Mouse (Mus musculus) spleen, embryonic (tissue): ENCODE measurements around the gene Fxyd6.

Source experiments
- CTCF ChIA-PET: fragments of 350-600 bp; sonication (Branson Sonifier 250); formaldehyde crosslinking; loops from one replicate; lab custom pipeline; 2022; lab: Charles Lee

Fxyd6 gene

DNA sequence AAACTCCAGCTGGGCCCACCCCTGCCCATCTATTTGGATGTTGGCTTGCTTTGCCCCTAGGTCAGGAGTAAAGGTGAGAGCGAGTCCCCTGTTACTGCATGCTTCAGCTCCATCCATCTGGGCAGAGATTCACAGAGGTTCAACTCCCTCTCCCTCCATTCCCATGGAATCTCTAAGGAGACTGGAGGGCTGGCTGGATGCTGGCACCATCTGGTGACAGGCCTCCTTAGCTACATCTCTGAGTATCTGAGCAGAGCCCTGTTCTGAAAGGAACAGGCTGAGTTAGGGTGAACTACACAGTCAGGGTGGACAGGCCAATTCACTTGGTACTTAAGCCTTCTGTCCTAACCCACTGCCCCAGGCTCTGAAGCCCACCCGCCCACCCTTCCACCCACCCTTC is 40.6 kb downstream of the Fxyd6 start:
- CTCF ChIA-PET: no interaction called here

DNA sequence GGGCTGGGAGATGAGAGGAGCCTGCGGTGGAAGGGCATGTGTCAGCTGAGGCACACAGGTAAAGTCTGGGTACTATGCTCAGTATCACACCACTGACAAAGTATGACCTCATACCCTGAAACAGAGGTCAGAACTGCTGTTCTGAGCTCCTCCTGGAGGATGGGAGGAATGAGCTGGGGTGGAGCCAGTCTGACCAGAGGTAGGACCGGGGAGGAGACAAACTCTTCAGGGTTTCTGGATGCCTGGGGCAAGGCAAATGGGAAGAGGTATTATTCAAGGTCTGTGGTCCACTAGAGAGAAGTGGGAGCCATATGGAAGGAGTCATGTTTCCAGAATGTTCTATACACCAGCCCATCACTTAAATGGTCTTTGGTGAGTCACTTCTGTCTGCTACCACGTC is 41.1 kb downstream of the Fxyd6 start:
- CTCF ChIA-PET: no interaction called here

DNA sequence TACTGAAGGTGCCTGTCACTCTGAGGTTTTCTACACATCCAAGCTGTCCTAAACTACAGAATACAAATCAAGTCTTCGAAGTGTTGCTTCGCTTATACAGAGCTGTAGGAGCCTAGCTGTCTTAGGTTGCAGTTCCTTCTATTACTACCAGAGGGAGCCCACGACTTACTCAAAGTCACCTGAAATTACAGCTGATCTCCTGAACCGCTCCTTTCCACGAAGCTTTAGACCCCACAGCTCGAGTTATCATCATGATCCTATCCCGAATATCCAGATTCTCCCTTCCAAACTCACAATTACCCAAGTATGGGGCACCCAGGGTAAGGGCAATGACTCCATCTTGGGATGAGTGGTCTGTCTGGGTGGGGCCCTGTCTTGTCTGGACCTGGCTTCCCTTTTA is 41.8 kb downstream of the Fxyd6 start:
- CTCF ChIA-PET: no interaction called here

DNA sequence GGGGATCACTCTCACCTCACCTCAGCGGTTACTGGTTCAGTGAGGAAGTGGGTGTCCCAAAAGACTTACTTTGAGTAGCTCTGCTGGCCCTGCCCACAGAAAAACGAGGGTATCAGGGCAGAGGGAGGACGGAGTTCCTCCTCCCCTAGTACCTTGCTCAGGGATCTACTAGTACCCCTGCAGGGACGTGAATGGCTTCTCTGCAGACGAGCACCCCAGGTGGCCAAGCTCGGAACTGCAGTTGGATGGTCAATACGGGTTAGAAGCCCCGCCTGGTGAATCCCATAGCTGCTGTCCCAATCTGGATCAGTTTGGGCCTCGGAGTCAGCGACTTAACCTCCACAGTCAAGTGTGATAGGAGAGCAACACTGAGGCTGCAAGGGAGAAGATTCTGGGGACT is 42.3 kb downstream of the Fxyd6 start:
- CTCF ChIA-PET: interaction anchor here (0.8 kb wide), 1 partner anchor 267 kb away, joined by 3 read pairs; no protein-coding TSS in a partner anchor

DNA sequence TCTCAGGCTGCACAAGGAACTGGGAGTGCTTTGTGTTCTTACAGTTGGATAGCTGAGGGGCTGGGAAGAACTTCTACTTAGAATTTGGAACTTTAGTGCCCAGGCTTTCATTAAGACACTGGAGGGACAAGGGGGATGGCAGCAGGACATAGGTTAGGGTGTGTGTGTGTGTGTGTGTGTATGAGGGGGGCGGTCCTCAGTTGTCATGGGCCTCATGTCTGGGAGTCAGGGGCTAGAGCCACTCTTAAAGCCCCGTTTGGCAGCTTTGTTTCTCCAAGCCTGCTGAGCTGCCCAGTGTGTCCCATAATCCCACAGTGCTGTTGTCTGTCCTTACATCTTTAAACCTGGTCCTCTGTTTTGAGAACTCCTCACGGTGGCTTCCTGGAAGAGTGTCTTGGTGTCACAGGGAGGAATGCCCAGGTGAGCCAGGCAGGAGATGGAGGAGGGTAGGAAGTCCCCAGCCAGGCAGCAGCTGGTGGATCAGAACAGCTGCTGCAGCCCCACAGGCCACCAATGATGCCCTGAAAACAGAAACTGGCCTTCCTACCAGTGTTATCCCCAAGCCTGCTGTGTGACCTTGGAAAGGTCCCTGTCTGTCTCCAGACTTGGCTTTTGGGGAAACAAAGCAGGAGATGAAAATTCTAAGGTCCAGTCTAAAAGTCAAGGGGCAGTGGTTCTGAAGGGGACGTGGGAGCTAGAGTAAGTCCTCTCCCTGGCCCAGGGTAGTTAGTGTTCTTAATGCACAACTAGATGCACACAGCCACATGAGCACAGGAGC is 42.9 kb downstream of the Fxyd6 start:
- CTCF ChIA-PET: interaction anchor here (0.8 kb wide), 1 partner anchor 268 kb away, joined by 3 read pairs; no protein-coding TSS in a partner anchor

DNA sequence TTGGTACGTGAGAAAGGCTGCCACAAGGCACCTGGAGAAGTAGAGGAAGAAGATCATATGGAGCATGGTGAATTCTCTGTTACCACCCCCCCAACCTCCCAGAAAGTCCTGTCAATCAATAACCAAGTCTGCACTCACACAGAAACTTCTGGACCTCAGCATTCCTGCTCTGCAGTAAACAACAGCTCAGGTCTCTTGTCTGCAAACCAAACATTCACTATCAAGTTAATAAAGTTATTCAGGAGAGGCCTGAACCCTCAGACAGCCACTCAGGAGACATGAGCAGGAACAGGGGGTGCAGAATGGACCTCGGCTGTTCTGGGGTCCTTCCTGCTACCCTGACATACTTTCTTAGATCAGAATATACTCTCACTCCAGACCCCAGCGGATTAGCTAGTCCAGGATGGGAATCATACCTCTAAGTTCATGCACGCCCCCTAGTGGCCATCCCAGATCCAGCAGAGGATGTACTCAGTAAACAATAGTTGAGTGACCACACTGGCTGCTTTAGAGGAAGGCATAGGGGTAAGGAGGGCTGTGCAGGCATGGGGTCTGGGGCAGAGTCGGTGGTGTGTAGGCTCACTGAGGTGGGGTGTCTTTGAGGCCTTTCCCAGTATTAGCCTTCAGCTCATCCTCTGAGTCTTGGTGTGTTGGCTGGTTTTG is 43.6 kb downstream of the Fxyd6 start:
- CTCF ChIA-PET: interaction anchor here (0.6 kb wide), 1 partner anchor 1140 kb away, joined by 3 read pairs; no protein-coding TSS in a partner anchor

DNA sequence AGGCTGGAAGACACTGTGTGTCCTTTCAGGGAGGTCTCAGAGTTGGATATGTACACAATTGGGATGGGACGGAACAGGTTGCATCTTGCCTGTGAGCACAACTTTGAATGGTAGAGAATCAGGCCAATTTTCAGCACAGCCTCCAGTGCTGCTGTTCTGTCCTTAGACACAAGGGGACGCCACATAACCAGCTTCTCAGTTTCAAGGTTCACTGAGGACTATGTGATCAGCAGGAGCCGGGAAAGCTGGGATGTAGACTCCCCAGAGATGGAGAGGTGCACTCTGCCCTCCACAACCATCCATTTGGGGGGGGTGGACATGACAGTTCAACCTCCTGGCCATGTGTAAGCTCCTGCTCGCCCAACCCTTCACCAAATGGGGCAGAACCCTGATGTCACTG is 45.9 kb downstream of the Fxyd6 start:
- CTCF ChIA-PET: interaction anchor here (0.9 kb wide), 1 partner anchor 34 kb away, joined by 3 read pairs; no protein-coding TSS in a partner anchor

DNA sequence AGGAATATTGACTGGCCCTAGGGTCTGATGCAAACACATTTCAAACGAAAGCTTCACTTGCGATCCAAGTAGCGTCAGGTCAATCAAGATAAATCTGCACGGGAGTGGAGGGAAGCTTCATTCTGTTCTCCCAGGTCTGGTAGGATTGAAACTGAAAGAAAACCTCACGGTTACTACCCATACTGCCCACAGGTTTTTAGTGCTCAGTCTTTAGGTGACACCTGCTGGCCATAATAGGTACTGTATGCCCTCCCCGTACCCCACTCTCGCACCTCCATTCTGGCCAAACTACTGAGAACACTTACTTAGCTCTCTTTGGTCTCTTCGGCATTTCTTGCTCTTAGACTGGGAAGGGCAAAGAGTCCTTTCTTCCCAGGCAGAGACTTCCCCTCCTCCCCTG is 47.3 kb downstream of the Fxyd6 start:
- CTCF ChIA-PET: interaction anchor here (0.7 kb wide), 1 partner anchor 181 kb away, joined by 3 read pairs; no protein-coding TSS in a partner anchor

DNA sequence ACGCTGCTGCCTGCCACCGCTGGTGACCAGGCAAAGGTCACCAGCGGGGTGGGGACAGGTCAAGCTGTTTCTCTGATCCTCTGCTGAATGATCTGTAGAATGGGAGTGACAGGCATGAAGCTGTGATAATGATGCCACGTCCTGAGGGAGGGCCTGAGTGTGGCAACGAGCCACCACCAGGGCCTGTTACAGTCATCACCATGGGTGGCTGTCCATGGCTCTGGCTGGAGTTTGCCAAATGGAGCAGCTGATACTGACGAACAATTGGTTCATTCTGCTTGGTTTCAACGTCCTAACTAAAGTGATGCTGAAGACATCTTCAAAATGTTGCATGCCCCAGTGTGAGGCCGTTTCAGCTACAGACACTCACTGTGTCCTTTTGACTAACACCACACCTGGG is 48.3 kb downstream of the Fxyd6 start:
- CTCF ChIA-PET: no interaction called here

DNA sequence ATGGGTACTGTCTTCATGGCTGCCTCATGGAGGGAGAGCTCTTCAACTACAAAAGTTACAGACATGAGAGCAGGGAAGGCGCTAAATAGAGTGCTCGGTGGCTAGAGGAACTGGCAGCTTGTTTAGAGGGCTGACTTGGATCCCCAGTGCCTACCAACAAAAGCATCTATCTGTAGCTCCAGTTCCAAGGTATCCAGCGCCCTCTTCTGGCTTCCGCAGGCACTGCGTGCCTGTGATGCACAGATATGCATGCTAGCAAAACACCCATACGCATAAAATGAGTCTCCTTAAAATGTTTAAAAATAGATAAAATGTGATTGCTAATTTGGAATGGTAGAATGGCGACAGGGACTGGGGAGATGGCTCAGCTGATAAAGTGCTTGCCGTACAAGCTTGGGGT is 51.2 kb downstream of the Fxyd6 start:
- CTCF ChIA-PET: no interaction called here

DNA sequence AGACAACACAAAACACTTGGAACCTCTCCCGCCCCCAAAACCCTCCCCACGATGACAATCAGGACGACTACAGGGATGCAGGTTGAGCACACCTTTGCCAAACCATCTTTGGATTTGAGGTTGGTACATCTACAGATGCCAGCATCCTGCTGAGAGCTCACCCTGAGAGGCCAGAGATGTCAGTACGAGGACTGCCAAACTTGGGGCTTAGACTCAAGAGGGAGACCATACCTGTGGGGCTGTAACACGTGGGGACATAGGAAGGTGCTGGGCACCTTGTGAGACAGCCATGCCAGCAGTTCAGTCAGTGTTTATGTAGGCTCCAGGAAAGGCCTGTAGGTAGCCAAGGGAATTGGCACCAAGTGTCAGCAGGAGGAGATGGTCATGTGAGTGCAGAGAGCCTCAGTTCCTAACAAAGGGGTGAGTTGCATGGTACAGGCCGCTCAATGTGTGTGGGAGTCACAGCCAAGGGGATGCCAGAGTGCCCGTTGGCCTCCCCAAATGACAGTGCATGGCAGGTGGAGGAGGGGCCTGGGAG is 52.8 kb downstream of the Fxyd6 start:
- CTCF ChIA-PET: no interaction called here

DNA sequence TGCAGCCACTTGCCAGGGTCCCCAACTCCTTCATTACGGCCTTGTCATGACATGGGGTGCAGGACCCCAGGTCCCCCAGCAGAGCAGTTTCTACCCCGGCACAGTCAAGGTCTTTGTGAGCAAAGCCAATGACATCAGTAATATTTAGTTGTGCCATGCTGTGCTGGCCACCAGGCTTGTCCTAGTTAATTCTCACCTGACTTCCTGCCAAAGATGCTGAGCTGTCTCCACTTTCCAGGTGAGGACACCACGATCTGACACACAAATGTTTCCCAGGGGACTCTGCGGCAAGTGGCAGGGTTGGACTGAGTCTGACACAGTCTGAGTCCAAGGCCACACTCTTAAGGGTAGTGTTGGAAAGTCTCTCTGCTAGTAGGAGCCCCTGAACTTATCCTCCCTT is 56.5 kb downstream of the Fxyd6 start, which contains the start of gene Dscaml1:
Gene Dscaml1, plus strand, starts transcription at position 173 of the 400 bp plus-strand sequence.
- CTCF ChIA-PET: no interaction called here

DNA sequence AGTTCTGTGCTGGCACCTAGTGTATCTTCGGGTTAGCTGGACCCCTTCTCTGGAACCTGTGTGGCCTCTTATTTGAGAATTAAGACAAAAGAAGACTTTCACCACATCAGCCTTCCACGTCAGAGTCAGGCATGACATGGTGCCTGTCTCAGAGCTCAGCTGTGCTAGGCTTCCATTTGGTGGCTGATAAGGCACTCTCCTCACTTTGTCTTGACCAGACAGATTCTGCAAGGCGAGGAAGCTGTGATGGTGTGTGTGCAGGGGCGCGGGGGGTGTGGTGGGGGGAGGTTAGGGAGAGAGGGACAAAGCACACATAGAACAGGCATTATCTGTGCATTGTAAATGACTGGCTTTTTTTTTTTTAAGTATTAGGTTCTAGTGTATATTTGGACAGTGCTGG is 59.4 kb downstream of the Fxyd6 start:
- CTCF ChIA-PET: no interaction called here

DNA sequence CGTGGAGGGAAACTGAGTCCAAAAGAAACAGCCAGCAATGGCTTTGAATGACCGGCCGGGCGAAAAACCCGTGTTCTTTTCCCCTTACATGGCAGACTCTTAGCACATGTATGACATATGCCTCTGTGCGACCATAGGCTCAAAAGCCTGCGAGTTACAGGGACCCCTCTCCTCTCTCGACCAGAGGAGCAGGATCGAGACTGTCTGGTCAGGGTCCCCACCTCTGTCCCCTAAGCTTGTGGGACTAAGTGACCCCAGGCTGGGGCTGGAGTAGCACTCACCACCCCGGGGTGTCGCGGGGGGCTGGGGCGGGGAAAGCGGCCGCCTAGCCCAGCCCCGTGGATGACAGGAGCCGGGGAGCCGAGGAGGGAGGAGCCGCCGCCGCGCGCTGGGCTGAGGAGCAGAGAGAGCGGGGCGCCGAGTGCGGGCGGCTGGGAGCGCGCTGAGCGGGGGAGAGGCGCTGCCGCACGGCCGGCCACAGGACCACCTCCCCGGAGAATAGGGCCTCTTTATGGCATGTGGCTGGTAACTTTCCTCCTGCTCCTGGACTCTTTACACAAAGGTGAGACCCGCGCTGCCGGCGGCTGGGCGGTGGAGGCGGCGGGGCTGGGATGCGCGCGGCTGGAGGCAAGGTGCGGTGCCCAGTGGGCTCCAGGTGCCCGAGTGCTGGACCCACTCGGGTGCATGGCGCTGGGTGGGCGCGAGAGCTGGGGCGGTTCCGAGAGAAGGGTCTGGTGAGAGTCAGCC is 60.1 kb downstream of the Fxyd6 start:
- CTCF ChIA-PET: no interaction called here

DNA sequence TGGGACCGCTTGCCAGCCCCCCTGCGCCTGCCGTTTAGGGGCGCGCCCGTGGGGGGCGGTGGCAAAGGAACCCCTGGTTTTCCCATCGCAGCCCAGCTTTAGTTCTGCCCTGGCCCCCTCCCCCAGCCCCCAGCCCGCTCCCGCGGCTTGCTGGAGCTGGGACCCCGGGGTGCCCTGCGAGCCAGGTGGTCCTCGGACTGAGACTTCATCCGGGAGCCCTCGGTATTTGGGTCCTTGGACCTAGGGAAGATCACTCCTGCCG is 60.6 kb downstream of the Fxyd6 start:
- CTCF ChIA-PET: no interaction called here

DNA sequence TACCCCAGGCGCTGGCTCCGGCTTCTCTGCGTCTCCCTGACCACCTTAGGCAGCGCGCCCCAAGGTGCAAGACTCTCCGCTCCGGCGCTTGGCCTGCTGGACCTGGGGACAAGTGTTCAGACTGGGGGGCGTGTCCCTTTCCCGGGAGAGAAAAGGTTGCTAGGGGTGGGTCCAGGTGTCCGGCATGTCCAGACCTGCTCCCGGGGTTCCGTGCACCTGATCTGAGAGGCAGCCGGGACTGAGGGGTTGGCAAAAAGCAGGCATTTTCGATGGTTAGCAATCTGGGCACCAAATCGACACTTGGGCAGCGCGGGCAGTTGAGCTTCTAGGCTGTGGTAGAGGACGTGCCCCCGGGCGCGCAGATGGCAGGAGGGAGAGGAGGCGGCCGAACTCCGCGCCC is 61.2 kb downstream of the Fxyd6 start:
- CTCF ChIA-PET: no interaction called here

DNA sequence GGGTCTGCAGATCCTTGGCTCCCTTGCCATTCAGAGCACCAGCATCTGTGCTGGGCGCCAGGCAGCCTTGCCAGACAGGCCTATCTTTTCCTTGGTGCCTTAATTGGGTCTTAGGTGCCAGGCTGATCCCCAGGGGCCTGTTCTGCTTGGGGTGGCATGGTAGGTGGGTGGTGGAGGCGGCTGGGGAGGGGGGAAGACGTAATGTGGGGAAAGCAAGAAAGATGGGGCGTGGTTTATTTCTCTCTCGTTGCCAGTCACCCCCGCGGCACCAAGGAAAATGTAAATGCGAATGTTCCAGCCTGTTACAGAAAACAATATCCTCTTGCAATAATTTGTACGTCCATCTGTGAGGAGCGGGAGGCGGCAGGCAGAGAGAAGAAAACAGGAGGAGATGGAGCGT is 62.7 kb downstream of the Fxyd6 start:
- CTCF ChIA-PET: no interaction called here

DNA sequence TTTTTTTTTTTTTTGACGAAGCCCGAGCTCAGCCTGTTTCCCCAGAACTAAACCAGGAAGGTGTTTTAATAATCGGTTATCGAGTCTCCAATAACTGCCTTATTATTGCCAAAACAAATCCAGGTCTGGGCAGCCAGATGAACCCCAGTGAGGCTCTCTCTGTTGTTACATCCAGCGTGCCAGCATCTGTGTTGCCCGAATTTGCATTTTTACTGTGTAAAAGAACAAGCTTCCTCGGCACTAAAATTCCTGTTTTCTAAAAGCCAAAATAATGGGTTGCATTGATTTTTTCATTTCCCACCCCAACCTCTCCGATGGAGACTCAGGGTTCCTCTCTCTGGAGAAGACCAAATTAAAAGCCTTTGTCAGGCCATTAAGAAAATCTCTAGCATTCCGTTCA is 63.1 kb downstream of the Fxyd6 start:
- CTCF ChIA-PET: no interaction called here

DNA sequence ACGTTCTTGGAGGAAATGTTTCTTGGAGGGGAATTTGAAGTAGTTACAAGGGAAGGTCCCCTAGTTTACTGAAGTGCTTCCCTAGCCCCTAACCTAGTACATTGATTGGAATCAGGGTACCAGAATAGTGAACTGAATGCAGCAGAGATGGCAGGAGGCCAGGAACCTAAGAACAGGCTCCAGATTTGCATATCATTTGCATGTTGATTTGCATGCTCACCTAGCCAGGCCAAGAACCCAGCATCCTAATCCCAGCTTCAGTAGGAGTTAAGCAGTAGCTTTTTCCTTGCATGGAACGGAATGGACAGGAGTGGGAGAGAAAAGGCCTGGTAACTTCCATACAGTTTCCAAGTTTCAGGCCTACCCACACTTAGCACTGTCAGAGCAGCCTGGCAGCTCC is 64.2 kb downstream of the Fxyd6 start:
- CTCF ChIA-PET: no interaction called here

DNA sequence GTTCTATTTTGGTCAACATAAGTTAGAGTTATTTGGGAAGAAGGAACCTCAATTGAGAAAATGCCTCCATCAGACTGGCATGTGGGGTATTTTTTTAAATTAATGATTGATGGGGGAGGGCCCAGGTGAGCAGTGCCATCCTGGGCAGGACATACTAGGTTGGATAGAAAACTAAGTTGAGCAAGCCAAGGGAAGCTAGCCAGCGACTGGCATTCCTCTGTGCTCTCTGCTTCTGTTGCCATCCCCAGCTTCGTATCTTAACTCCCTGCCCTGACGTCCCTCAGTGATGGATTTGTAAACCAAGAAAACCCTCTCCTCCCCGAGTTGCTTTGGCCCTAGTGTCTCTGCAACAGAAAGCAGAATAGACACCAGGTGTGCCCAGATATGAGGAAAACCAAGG is 69.0 kb downstream of the Fxyd6 start:
- CTCF ChIA-PET: no interaction called here

DNA sequence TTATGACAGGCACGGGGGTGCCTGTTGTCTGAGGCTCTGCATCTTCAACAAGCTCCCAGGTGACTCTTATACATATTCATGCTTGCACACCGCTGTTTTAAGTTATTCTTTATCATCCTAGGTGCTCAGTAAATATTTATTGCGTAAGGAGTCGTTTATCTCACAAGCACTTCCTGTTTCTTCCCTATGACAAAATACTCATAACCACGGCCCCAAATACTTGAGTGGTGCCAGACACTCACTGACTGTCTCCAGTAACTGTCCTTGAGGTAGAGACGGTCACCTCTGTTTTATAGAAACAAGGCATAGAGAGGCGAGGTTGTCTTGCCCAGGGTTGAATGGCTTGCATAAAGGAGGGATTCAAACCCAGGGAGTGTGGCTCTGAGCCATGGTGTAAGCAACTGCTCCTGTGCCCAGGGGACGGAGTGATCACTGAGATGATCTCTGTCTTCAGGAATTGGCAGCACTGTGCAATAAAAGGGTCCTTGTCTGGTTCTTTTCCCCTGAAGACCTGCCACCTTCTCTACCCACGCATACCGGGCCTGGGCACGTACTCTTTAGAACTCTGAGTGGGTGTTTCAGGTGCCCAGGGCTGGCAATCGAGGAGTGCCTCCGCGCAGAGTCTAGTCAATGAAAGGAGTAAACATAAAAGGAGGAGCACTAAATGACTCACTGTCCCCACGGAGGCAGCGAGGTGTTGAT is 70.2 kb downstream of the Fxyd6 start:
- CTCF ChIA-PET: no interaction called here
